Mouse (Mus musculus) embryonic facial prominence, embryonic 12.5 days (tissue): ENCODE measurements around the gene Gm42906. TPM values are rescaled to one million over a fixed set of nuclear protein-coding genes. Genes with fewer than 3 reads are reported as not detected.
A peak's percentile ranks its signal among the peaks of the same experiment; 100 is the strongest.

Source experiments
- ATAC-seq: fragments of 200-750 bp; cut with Nextera tagmentation; 2 replicates; pipeline ENCODE4 v1.8.0; 2017; ENCODE audit not compliant: insufficient number of reproducible peaks, insufficient read depth, low FRiP score, low TSS enrichment
- H3K27ac ChIP-seq: fragments of 300-500 bp; sonication (generic); 2 replicates; pipeline ENCODE4 v1.5.1; 2016; ENCODE audit warnings: mild to moderate bottlenecking
- H3K27me3 ChIP-seq: fragments of 300-500 bp; sonication (generic); 2 replicates; pipeline ENCODE4 v1.6.1; 2016; ENCODE audit warnings: mild to moderate bottlenecking, moderate library complexity
- H3K36me3 ChIP-seq: fragments of 300-500 bp; sonication (generic); 2 replicates; pipeline ENCODE4 v1.6.1; 2016; ENCODE audit warnings: mild to moderate bottlenecking
- H3K4me1 ChIP-seq: fragments of 300-500 bp; sonication (generic); 2 replicates; pipeline ENCODE4 v1.6.1; 2016
- H3K4me2 ChIP-seq: fragments of 300-500 bp; sonication (generic); replicated peaks from 2 replicates; pipeline ENCODE4 v1.6.1; 2016; ENCODE audit warnings: mild to moderate bottlenecking, moderate library complexity
- H3K4me3 ChIP-seq: fragments of 300-500 bp; sonication (generic); 2 replicates; pipeline ENCODE4 v1.5.1; 2016; ENCODE audit warnings: mild to moderate bottlenecking
- H3K9ac ChIP-seq: fragments of 300-500 bp; sonication (generic); 2 replicates; pipeline ENCODE4 v1.6.1; 2016; ENCODE audit warnings: mild to moderate bottlenecking, moderate library complexity
- H3K9me3 ChIP-seq: fragments of 300-500 bp; sonication (generic); 2 replicates; pipeline ENCODE4 v1.6.1; 2016; ENCODE audit warnings: mild to moderate bottlenecking, moderate library complexity
- WGBS: fragments of 180-500 bp; shearing (Covaris S2); methylation state at CpG from one replicate; pipeline ENCODE4 v1.1.7; 2016; 5-methylcytosine and 5-hydroxymethylcytosine counted together
- polyA plus RNA-seq: library from polyadenylated mRNA; unstranded; fragments of >200 nt; fragmentation: Nextera tagmentation; extraction: Ambion mirVana; gene quantifications from 2 replicates; pipeline ENCODE4 v1.2.1, GENCODE M21; 2016

Gene Gm42906
- polyA plus RNA-seq, 1 experiment from 2014 or later, result not detected

- Histone ChIP-seq H3K9ac (no peak overlapping the region), H3K36me3 (no peaks in the 10 kb centered on the region), H3K4me1 (0 out of 2 replicates have a peak, but pooled peaks cover 6% of the 10 kb centered on the region), H3K27me3 (peaks cover 10% of the 10 kb centered on the region; the same call in 1 of the 2 replicates), H3K4me3 (no peak overlapping the region), H3K27ac (no peak overlapping the region), H3K9me3 (no peaks in the 10 kb centered on the region), H3K4me2 (no peak overlapping the region)
- no peak for ATAC-seq
- 72% methylated on average over 13 of the region's 13 CpGs for WGBS
These were observed 199.5 kb downstream of the Gm42906 start for GRCm38 (mm10) chr5:151228367-151229005.

- Histone ChIP-seq H3K27me3 (no peaks in the 10 kb centered on the region), H3K27ac (no peak overlapping the region), H3K9ac (no peak overlapping the region), H3K36me3 (no peaks in the 10 kb centered on the region), H3K4me2 (no peak overlapping the region), H3K4me3 (no peak overlapping the region), H3K4me1 (no peaks in the 10 kb centered on the region), H3K9me3 (no peaks in the 10 kb centered on the region)
- ATAC-seq, result no peak
- WGBS, result 67% methylated on average over 4 of the region's 4 CpGs
These were observed 204.1 kb downstream of the Gm42906 start for GRCm38 (mm10) chr5:151223696-151224366.

- Histone ChIP-seq H3K36me3 (no peaks in the 10 kb centered on the region), H3K9ac (no peak overlapping the region), H3K4me3 (no peak overlapping the region), H3K27me3 (no peaks in the 10 kb centered on the region), H3K4me2 (no peak overlapping the region), H3K27ac (no peak overlapping the region), H3K4me1 (no peaks in the 10 kb centered on the region), H3K9me3 (no peaks in the 10 kb centered on the region)
- 97% methylated on average over 1 of the region's 1 CpGs for whole genome bisulfite sequencing
- ATAC-seq, result no peak
These were observed 205.2 kb downstream of the Gm42906 start for GRCm38 (mm10) chr5:151222791-151223190.

GRCm38 (mm10) chr5:151218689-151219115, 209.3 kb downstream of the Gm42906 start:
- H3K9me3 ChIP-seq, result no peaks in the 10 kb centered on the region
- H3K27ac ChIP-seq, result 0 out of 2 replicates have a peak overlapping the region, but pooled peaks have one; percentile 23
- no peak overlapping the region for H3K9ac ChIP-seq
- no peak overlapping the region for H3K4me3 ChIP-seq
- no peaks in the 10 kb centered on the region for H3K36me3 ChIP-seq
- no peak for ATAC-seq
- no peak overlapping the region for H3K4me2 ChIP-seq
- 0 out of 2 replicates have a peak, but pooled peaks cover 5% of the 10 kb centered on the region for H3K4me1 ChIP-seq
- no peaks in the 10 kb centered on the region for H3K27me3 ChIP-seq
- 24% methylated on average over 6 of the region's 6 CpGs for WGBS

- Histone ChIP-seq H3K27ac (no peak overlapping the region), H3K9me3 (no peaks in the 10 kb centered on the region), H3K27me3 (no peaks in the 10 kb centered on the region), H3K36me3 (no peaks in the 10 kb centered on the region), H3K9ac (no peak overlapping the region), H3K4me2 (no peak overlapping the region), H3K4me1 (0 out of 2 replicates have a peak, but pooled peaks cover 5% of the 10 kb centered on the region), H3K4me3 (no peak overlapping the region)
- no peak for ATAC-seq
- WGBS, result 88% methylated on average over 3 of the region's 3 CpGs
These were observed 214.9 kb downstream of the Gm42906 start for GRCm38 (mm10) chr5:151213097-151213496.

GRCm38 (mm10) chr5:151210869-151211268, 217.1 kb downstream of the Gm42906 start:
- Histone ChIP-seq H3K27me3 (no peaks in the 10 kb centered on the region), H3K9me3 (no peaks in the 10 kb centered on the region), H3K36me3 (no peaks in the 10 kb centered on the region), H3K27ac (no peak overlapping the region), H3K4me2 (no peak overlapping the region), H3K4me1 (no peaks in the 10 kb centered on the region), H3K4me3 (no peak overlapping the region), H3K9ac (no peak overlapping the region)
- ATAC-seq, result no peak
- WGBS, result 87% methylated on average over 1 of the region's 1 CpGs

GRCm38 (mm10) chr5:151210060-151210459, 217.9 kb downstream of the Gm42906 start:
- Histone ChIP-seq H3K27ac (no peak overlapping the region), H3K9me3 (no peaks in the 10 kb centered on the region), H3K27me3 (no peaks in the 10 kb centered on the region), H3K36me3 (no peaks in the 10 kb centered on the region), H3K4me2 (no peak overlapping the region), H3K9ac (no peak overlapping the region), H3K4me1 (no peaks in the 10 kb centered on the region), H3K4me3 (no peak overlapping the region)
- no peak for ATAC-seq
- WGBS, result 91% methylated on average over 2 of the region's 2 CpGs

- no peak for ATAC-seq
- 87% methylated on average over 4 of the region's 4 CpGs for WGBS
These were observed 222.9 kb downstream of the Gm42906 start for GRCm38 (mm10) chr5:151205017-151205416.

GRCm38 (mm10) chr5:151202925-151203324, 225.0 kb downstream of the Gm42906 start:
- no peak overlapping the region for H3K9ac ChIP-seq
- no peak overlapping the region for H3K4me3 ChIP-seq
- H3K27me3 ChIP-seq, result no peaks in the 10 kb centered on the region
- ATAC-seq, result no peak
- no peak overlapping the region for H3K4me2 ChIP-seq
- 0 out of 2 replicates have a peak, but pooled peaks cover 3% of the 10 kb centered on the region for H3K9me3 ChIP-seq
- no peak overlapping the region for H3K27ac ChIP-seq
- H3K4me1 ChIP-seq, result no peaks in the 10 kb centered on the region
- H3K36me3 ChIP-seq, result no peaks in the 10 kb centered on the region
- WGBS, result 64% methylated on average over 5 of the region's 5 CpGs

More at GRCm38 (mm10) chr5:151205017-151205416, 222.9 kb downstream of the Gm42906 start:
- Histone ChIP-seq H3K27ac (no peak overlapping the region), H3K9me3 (0 out of 2 replicates have a peak, but pooled peaks cover 3% of the 10 kb centered on the region), H3K36me3 (no peaks in the 10 kb centered on the region), H3K4me3 (no peak overlapping the region), H3K9ac (no peak overlapping the region), H3K27me3 (no peaks in the 10 kb centered on the region), H3K4me2 (no peak overlapping the region), H3K4me1 (no peaks in the 10 kb centered on the region)

GRCm38 (mm10) chr5:151201220-151201619, 226.7 kb downstream of the Gm42906 start:
- 0 out of 2 replicates have a peak, but pooled peaks cover 3% of the 10 kb centered on the region for H3K9me3 ChIP-seq
- H3K36me3 ChIP-seq, result no peaks in the 10 kb centered on the region
- H3K27ac ChIP-seq, result no peak overlapping the region
- 58% methylated on average over 3 of the region's 3 CpGs for WGBS
- H3K9ac ChIP-seq, result no peak overlapping the region
- no peak for ATAC-seq
- H3K4me1 ChIP-seq, result no peaks in the 10 kb centered on the region
- no peak overlapping the region for H3K4me2 ChIP-seq
- H3K4me3 ChIP-seq, result no peak overlapping the region
- no peaks in the 10 kb centered on the region for H3K27me3 ChIP-seq

- no peak overlapping the region for H3K9ac ChIP-seq
- H3K4me2 ChIP-seq, result no peak overlapping the region
- H3K36me3 ChIP-seq, result no peaks in the 10 kb centered on the region
- H3K9me3 ChIP-seq, result 0 out of 2 replicates have a peak, but pooled peaks cover 3% of the 10 kb centered on the region
- ATAC-seq, result no peak
- H3K27ac ChIP-seq, result no peak overlapping the region
- H3K4me1 ChIP-seq, result no peaks in the 10 kb centered on the region
- H3K4me3 ChIP-seq, result no peak overlapping the region
- WGBS, result 84% methylated on average over 3 of the region's 3 CpGs
- no peaks in the 10 kb centered on the region for H3K27me3 ChIP-seq
These were observed 228.7 kb downstream of the Gm42906 start for GRCm38 (mm10) chr5:151199235-151199634.
